Mouse (Mus musculus): Measurements from ENCODE around the gene Dlg2.

GRCm38 (mm10) chr7:92163150-92163549 lies 1686.7 kb downstream of the Dlg2 start:
- no peak for TF ChIP-seq FLI1 (IDR thresholded peaks at IDR 0.05; ENCODE audit: low read length)
- TF ChIP-seq GATA1 (IDR thresholded peaks at IDR 0.05; ENCODE audit: borderline replicate concordance, low read length) = no peak
